Mouse (Mus musculus): ENCODE measurements at regions not wholly inside any gene's neighbourhood (a gene's known extent, or its start where the extent isn't known, plus 50 kb on each side); places are given as distances from the start of the nearest gene placed in this dataset.

DNA sequence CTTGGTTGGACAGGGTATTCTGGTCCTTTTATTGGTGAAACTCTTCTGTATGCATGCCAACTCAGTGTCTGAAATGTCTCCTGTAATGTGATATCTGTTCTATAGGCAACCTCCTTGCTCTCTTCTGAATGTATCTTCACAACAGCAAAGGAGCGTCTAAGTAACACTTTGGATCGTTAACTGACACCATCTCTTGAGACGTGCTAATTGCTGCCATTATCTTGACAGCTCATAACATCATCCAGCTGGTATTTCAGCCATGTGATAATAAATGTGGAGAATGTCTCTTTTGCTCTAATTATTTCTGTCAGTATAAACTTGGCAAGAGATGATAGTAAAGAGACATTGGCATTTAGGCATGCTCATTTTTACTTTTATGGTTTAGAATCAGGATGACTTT lies 68.8 kb upstream of the Col8a1 start:
- no peak for DNase-seq (ENCODE audit: low spot score)

DNA sequence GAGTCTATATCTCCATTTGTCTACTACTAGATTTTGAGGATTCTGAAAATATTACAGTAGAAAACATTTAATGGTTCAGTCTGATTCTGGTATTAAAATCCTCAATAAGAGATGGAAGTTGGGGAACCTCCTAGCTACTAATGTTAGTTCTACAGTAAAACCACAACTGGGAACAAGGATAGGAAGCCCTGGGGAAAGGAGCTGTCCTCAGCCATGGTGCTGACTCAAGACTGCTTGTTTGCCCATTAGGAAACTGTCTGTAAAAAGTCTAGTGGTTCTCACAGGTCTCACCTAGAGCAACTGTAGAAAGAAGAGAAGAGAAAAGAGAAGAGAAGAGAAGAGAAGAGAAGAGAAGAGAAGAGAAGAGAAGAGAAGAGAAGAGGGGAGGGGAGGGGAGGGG lies 90.9 kb upstream of the Col8a1 start:
- no peak for DNase-seq (ENCODE audit: low spot score)

GRCm38 (mm10) chr16:57846386-57846785 lies 91.8 kb upstream of the Col8a1 start:
- no peak for DNase-seq (ENCODE audit: low spot score)

DNA sequence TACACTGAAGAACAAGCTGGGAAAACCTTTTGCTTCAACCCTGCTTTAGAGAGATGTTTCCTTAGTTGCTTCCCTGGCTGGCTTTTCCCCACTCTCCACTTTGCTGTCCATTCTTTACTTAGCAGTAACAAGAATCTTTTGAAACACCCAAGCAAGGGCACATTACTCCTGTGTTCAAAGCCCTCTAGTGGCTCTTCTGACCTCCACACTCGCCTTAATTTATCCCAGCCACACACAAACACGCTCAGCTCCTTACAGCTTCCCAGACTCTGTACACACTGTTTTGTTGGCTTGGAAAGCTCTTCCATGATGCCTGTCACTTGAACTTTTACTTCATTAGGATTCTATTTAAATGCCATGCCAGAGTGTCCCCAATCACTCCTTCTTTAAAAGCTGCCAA lies 97.3 kb upstream of the Col8a1 start:
- DNase-seq (ENCODE audit: low spot score), result no peak

DNA sequence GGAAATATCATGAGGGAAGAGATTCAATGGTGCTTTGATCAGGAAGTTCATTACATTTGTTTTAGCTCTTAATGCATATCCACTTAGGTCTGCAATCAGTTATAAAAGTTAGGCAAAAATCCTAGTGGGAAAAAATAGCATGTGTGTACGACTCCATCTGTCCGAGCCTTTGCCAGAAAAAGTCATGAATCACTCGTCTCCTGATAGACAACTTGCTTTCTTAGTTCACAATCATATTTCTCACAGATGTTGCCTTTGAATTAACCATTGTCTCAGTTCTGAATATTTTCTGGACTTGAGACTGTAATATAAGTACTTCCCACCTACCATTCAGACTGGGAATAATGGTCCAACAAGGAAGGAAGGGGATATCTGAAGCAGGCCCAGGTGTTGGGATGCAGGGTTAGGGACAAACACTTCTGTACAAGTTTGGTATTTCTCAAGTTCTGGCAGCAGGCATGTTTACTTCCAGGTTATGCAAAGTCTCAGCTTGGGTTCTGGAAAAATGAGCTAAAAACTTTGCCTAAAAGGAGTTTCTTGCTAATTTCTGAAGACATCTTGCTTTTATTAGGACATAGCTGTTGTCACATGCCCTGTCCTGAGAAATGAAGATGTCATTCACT lies 98.4 kb upstream of the Col8a1 start:
- DNase-seq (ENCODE audit: low spot score), result no peak

DNA sequence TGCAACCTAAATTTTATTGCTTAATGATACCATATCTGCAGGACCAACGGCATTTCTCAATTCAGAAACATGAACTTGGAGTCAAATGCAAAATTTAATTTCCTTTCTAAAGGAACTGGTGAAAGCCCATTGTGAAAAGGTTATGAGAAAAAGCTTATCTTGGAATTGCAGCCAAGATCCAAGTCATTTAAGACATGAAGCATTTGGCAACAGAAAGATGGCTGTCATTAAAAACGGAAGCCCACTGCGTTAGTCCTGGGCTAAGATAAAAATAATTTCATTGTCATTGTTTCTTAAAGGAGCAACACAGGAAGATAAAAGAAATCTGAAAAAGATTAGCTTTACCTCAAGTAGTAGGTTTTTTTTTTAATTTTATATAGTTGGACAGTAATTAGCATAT lies 99.2 kb upstream of the Col8a1 start:
- DNase-seq (ENCODE audit: low spot score), result no peak

DNA sequence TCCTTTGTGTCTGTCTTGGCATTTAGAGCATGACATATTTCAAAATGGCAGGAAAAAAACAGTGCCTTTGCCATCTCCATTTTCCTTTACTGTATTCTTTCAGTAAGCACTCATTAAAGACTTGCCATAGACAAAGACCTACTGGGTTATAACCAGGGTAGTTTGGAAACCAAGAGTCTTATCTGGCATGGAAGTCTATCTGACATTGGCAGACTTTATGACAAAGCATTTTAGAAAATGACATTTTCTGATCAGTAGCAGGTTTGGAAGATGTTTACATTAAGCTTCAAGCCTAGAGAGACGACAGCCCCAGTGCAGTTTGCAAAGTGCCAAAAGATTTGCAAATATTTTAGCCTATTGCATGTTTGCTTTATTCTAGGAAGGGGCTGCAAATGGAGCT lies 102.5 kb upstream of the Col8a1 start:
- no peak for DNase-seq (ENCODE audit: low spot score)

DNA sequence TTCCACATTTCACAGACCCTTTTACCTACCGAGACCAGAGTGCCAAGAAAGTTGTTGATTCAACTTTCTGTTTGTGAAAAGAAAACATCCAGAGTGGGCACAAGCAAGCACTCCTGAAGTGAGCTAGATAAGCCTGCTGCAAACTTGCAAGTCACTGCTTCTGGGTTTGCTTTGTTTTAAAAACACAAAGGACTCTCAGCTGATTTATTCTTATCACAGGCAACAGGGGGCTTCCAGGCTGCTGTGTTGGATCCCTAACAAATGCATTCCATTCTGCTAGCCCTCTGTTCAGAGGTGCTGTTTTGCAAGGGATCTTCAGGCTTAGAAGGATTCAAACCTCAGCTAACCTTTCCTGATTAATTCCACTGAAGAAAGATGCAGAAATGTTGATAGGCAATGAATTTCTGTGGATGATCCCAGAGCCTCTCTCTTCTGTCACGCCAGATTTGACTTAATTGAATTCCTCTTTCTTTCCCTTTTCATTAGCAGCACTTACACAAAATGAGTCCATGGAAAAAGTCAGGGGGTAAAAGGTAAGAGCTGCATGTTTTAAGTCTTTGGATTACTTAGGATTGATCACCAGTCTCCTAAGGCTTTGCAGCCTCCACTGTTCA lies 103.7 kb upstream of the Col8a1 start:
- DNase-seq (ENCODE audit: low spot score), result no peak

DNA sequence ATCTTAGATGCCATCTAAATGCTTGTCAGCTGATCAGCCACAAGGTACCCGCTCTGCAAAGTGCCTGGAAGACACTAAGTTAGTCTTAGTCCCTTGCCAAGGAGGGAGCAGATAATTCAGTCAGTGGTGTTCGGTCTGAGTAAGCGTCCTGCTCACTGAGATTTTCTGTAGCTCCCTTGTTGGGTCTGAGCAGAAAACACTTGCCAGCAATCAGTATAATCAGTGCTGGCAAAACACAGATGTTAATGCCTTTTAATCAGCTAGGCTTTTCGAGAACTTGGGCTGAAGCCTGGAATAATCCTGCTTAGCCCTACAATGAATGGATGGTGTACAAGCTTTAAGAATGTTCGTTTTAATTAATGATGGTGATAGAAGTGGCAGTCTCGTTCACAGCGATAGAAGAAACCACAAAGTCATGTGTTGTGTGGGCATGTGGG lies 104.2 kb upstream of the Col8a1 start:
- DNase-seq (ENCODE audit: low spot score), result no peak

GRCm38 (mm10) chr16:57863206-57863860 lies 108.8 kb upstream of the Col8a1 start:
- DNase-seq (ENCODE audit: low spot score), result no peak

GRCm38 (mm10) chr16:57876857-57877256 lies 122.3 kb upstream of the Col8a1 start:
- DNase-seq (ENCODE audit: low spot score), result no peak

DNA sequence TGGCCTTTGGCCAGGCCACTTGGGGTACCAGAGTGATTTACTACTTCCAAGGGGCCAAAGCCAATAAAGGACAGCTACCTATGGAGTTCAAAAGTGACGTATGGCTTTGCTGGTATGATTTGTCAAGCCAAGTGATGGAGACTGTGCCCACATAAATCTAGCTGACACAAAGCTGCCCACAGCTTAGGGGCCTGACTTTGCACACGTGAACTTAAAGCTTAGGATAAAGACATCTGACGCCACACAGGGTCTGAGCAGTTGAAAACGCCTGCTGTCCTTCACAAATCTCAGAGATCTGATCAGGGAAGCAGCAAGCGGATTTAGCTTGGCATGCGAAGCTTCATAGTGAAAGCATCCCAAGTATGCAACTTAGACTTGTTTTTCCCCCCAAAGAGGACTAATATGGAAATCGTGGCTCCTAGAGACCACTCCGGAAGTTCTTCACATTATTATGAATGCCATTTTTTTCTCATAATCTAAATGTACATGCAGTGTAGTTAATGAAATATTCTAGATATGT lies 127.1 kb upstream of the Col8a1 start:
- DNase-seq (ENCODE audit: low spot score), result no peak

- DNase-seq (ENCODE audit: low spot score), result no peak
Measured at GRCm38 (mm10) chr16:57888138-57888537, 133.6 kb upstream of the Col8a1 start.

DNA sequence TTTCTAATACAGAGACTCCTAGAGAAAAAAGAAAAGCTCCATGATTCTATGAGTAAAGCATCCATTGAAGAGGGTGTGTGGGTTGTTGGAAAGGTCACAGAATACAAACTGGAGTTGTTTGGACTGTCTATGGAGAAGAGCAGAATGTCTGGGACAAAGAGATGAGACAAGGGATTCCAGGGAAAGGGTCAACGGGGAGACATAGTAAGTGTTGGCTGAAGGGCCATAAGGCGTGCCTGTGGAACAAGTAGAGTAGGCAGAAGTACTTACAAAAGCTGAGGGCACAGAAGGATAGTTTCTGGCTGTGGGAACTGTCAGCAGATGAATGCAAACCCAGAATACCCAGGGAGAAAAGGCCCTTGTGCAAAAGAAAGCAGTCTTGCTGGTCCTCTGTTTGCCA lies 134.0 kb upstream of the Col8a1 start:
- no peak for DNase-seq (ENCODE audit: low spot score)

GRCm38 (mm10) chr16:57890135-57890534 lies 135.6 kb upstream of the Col8a1 start:
- no peak for DNase-seq (ENCODE audit: low spot score)

GRCm38 (mm10) chr16:57893111-57893510 lies 138.6 kb upstream of the Col8a1 start:
- no peak for DNase-seq (ENCODE audit: low spot score)

DNA sequence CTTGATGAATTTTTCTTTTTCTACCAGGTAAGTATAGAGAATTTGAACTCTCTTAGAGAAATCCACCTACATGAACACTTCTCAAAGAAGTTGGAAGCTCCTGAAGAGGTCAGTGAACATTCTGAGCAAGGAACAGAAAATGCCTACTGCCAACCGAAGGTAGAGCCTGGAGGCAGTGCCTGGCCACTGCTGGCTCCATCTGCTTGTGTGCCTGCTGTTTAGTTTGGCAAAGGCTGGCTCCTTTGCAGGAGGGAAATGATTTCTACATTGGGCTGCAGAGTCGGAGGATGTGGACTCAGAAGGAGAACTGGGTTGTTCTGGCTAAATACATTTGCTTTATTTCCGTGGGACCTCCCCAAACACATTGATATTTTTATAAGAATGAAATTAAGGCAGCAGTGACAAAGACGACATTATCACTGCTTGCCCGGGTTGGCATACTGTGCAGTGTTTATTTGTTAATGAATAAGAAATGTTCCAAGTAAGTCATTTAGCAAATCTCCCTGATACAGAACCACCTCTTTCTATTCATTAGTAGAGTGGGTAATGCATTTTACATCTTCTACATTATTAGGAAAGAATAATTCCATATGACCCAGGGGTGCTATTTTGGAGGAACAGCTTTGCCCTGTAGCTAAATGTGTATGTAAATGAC lies 139.3 kb upstream of the Col8a1 start:
- DNase-seq (ENCODE audit: low spot score), result no peak

DNA sequence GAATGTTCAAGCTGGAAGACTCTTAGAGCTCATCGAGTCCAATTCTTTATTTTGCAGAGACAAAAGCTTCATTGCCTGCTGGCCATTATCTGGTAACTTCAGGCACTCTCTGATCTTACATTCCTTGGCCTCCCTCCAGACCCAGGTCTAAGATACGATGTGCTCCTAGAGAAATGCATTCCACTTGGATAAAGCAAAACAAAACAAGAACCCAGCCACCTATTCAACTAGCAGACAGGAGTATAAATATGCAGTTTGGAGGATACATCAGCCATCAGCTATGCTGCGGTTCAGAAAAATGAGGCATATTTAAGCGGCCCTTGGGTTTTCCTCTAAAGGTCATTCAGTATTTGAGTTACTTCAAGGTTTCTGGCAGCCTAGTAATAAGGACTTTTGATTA lies 146.5 kb upstream of the Col8a1 start:
- no peak for DNase-seq (ENCODE audit: low spot score)

- no peak for DNase-seq (ENCODE audit: low spot score)
Measured at GRCm38 (mm10) chr16:57902498-57902897, 148.0 kb upstream of the Col8a1 start.

GRCm38 (mm10) chr16:57912001-57912400 lies 157.5 kb upstream of the Col8a1 start:
- DNase-seq (ENCODE audit: low spot score), result no peak

DNA sequence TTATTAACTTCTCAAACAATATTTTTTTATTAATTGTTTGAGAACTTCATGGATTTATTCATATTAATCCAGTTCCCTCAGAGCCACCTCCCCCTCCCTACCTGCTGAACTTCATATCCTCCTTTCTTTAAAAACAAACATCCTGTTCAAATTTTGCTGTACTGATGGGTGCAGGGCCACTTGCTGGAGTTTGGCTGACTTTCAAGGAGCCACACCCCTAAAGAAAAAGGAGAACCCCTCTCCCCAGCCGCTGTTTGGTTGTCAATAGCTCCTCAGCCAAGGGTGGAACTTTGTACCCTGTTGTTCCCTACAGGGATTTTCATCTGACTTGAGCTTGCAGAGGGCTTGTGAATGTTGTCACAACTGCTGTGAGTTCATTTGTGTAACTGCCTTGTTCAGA lies 160.0 kb upstream of the Col8a1 start:
- DNase-seq (ENCODE audit: low spot score), result no peak

- no peak for DNase-seq (ENCODE audit: low spot score)
Measured at GRCm38 (mm10) chr16:57915451-57915850, 160.9 kb upstream of the Col8a1 start.

Data from c-Kit-positive CD71-positive TER-119-positive erythroid progenitor cells, embryonic 14.5 days (primary cell).